Mouse (Mus musculus) megakaryocyte-erythroid progenitor cell, adult 5-6 weeks (primary cell): ENCODE data around the gene Dohh. TPM values are rescaled to one million over a fixed set of nuclear protein-coding genes. Genes with fewer than 3 reads are reported as not detected.
A peak's percentile ranks its signal among the peaks of the same experiment; 100 is the strongest.

Experiments
- ATAC-seq: replicated peaks from 2 replicates; pipeline ENCODE4 v1.8.0; 2016; ENCODE audit warnings: mild to moderate bottlenecking, inconsistent platforms; ENCODE audit not compliant: severe bottlenecking, poor library complexity, low FRiP score, low TSS enrichment
- total RNA-seq, 2 experiments: library from RNA; stranded (forward) in 1 of 2; stranded (reverse) in 1 of 2; fragments of 200-1000, 215-1000 nt in 1 of 2; fragments of >200 nt in 1 of 2; fragmentation: Nextera tagmentation in 1 of 2; gene quantifications; 2 replicates each; pipeline ENCODE4 v1.2.3; 2014 to 2017

Gene Dohh
- total RNA-seq, 2 experiments from 2014 or later, result 31.4 to 37.8 TPM

DNA sequence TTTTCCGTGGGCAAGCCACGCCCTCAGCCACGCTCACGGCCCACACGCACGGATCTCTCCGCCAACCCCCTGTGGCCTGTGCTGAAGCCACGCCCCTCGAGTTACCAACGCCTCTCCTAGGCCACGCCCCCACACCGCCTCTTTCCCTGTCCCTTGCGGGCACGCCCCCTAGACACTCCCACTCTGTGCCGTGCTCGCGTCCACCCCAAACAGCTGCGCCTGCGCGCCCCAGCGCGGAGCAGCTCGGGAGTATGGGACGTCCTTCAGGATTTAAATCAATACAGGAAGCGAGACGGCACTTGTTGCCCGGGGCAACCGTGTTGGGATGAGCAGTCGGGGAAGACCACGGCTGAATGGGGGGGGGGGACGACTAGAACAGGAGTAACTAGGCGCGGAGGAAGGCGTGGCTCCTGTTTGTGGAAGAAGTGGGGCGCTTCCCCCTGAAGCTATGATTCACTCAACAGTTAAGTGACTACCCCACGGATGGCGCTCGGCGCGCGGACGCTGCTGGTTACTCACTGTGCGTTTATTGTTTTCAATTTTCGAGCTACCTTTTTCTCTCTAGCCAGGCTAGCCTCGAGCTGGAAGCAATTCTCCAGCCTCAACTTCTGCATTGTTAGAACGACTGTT is 5.6 kb upstream of the Dohh start:
- ATAC-seq, result peak; percentile 75

GRCm38 (mm10) chr10:81379183-81379553 is 5.1 kb upstream of the Dohh start:
- ATAC-seq, result no peak

- no peak for ATAC-seq
Observed at GRCm38 (mm10) chr10:81379809-81380378, 4.3 kb upstream of the Dohh start.

- ATAC-seq, result peak; percentile 75
Observed at GRCm38 (mm10) chr10:81382039-81382438, 2.2 kb upstream of the Dohh start.

DNA sequence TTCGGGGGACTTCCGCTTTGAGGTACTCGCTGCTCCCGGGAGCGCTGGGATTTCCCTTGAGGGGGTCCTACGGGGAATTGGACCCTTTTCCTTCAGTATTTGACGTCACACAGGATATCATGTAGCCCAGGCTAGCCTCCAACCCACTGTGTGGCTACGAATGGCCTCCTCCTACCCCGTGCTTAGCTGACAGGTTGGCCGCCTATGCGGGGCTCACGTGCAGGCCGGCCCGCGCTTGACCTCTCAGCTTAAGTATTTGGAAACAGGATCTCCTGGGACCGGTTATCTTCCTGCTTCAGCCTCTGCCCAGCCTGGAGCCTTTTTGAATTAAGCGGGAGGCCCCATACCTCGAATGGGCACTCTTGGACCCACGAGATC is 366 bp downstream of the Dohh start:
- no peak for ATAC-seq

DNA sequence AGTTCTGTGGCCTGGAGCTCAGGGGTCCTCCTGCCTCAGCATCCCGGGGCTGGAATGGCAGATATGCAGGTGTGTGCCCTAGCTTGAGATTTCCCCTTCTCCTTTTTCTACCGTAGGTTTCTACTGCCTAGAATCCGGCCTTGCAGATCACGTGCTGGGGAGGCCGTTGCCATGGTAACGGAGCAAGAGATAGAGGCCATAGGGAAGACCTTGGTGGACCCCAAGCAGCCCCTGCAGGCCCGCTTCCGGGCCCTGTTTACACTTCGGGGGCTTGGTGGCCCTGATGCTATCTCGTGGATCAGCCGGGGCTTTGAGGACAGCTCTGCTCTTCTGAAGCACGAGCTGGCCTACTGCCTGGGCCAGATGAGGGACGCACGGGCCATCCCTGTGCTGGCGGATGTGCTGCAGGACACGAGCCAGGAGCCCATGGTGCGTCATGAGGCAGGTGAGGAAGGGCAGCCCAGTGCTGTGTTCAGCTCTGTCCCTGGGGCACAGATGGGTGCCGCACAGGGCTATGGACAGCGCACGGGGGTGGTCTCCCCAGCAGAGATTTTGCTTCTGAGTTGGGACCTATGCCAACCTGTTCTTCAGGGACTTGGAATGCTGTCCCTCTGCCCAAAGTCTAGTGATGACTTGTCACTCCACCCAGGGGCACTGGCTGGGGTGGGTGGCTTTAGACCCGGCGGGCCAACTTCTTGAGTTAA is 1.5 kb downstream of the Dohh start:
- no peak for ATAC-seq

GRCm38 (mm10) chr10:81387716-81388115 is 3.5 kb downstream of the Dohh start:
- ATAC-seq, result no peak

- no peak for ATAC-seq
Observed at GRCm38 (mm10) chr10:81388505-81389055, 4.4 kb downstream of the Dohh start, which contains the start of gene Gm48552. Gene Gm48552 (plus strand): TSS chr10:81389005.

- ATAC-seq, result no peak
Observed at GRCm38 (mm10) chr10:81389373-81389772, 5.1 kb downstream of the Dohh start.

- ATAC-seq, result peak; percentile 57
Observed at GRCm38 (mm10) chr10:81389801-81390677, 5.8 kb downstream of the Dohh start.

GRCm38 (mm10) chr10:81390678-81390965 is 6.4 kb downstream of the Dohh start:
- ATAC-seq, result no peak

- no peak for ATAC-seq
Observed at GRCm38 (mm10) chr10:81392270-81392669, 8.0 kb downstream of the Dohh start.

- ATAC-seq, result no peak
Observed at GRCm38 (mm10) chr10:81392781-81393185, 8.6 kb downstream of the Dohh start, which contains the start of gene Smim24. Gene Smim24 (plus strand): TSS chr10:81393051.

DNA sequence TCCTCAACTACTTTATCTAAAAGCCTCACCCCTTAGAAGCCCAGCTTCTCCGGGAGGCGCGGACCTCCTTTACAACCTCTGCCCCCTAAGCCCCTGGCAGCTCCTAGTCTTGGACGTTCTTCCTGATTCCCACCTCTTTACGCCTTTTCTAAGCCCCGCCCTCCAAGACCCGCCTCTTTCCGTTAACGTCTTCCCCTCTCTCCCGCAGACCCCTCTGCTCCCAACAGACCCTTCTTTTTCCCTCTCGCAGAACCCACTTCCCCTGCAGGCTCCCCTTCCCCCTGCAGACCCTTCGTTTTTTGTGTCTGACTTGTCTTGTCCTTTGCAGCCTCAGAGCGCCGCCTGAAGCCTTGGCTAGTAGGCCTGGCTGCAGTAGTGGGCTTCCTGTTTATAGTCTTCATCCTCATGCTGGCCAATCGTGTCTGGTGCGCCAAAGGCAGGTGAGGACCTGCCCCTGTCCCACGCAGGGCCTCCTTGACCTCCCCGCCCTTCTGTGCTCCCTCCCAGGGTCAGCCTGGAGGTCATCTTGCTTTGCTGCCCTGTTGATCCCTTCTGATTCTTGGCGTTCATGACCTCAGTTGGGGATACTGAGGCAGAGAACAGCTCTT is 9.3 kb downstream of the Dohh start:
- no peak for ATAC-seq

DNA sequence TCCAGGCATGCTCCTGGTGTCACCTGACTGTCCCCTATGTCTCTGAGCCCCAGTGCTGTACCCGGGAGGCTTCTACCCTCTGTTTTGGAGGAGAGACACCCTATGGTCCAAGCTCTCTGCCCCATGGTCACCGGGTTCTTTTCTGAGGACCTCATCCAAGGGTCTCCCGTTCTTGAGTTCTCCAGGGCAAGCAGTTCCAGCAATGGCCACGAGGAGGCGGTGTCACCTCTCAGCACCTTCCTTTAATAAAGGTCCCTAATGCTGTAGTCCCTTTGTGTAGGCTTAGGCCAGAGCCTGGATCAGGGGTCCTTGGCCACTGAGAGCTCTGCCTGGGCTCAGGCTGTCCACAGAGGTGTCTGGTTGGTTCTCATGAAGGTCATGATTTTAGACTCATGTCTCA is 10.9 kb downstream of the Dohh start:
- no peak for ATAC-seq

GRCm38 (mm10) chr10:81395865-81396264 is 11.6 kb downstream of the Dohh start:
- ATAC-seq, result no peak

DNA sequence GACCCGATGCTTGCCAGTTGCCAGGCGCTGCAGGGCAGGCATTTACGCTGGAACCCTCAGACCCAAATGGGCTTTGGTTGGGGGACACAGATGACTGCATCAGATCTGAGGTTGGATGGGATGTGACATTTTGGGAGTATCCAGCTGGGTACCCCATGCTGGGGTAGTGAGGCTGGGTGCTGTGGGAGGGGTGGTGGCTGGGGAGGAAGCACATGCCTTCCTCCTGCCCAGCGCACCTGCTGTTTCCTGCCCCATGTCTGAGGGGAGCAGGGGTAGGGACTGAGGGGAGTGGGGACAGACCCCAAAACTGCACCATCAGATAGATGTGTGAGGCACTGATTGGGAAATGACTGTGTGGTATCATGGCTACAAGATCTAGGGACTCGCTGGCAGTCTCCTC is 12.5 kb downstream of the Dohh start:
- no peak for ATAC-seq

GRCm38 (mm10) chr10:81399296-81399695 is 15.1 kb downstream of the Dohh start:
- ATAC-seq, result no peak

DNA sequence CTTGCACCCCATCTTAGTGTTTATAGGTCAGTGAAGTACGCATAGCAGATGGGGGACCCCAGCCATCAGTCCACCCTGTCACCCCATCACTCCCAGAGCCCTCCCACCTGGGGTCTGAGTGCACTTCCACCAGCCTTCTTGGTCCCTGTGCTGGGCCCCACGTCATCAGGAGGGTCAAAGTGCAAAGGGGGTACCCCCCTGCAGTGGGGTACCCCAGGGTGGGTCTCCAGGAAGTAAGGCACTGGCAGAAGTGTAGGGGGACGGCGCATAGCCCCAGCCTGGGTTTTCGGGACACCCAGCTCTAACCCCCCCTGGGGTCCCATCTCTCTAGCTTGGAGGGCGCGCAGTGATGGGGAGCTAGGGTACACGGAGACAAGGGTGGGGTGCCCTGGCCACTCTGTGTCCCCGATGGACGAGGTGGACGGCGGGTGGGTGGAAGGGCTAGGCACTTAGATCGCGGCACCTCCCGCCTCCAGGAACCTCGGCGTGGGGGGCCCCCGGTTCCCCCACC is 15.6 kb downstream of the Dohh start:
- no peak for ATAC-seq
